Mouse (Mus musculus) urinary bladder, adult 18-20 months (tissue): ENCODE data around the gene Mrnip.
A peak's percentile ranks its signal among the peaks of the same experiment; 100 is the strongest.
"Not testable (repeated sequence)": the region's sequence is repeated elsewhere in the genome, so short reads cannot be mapped to it uniquely, and the experiment has no call there.

Source experiments
- DNase-seq, 2 experiments: peaks; one replicate each; pipeline ENCODE4 v3.0.0; 2022; ENCODE audit warnings: low spot score in 2 of 2, mixed read lengths in 2 of 2

Mrnip gene

GRCm38 (mm10) chr11:50174111-50174729 lies at the start of gene Mrnip:
Mrnip (plus strand) TSS chr11:50174444.
- DNase-seq = not testable (repeated sequence)

DNA sequence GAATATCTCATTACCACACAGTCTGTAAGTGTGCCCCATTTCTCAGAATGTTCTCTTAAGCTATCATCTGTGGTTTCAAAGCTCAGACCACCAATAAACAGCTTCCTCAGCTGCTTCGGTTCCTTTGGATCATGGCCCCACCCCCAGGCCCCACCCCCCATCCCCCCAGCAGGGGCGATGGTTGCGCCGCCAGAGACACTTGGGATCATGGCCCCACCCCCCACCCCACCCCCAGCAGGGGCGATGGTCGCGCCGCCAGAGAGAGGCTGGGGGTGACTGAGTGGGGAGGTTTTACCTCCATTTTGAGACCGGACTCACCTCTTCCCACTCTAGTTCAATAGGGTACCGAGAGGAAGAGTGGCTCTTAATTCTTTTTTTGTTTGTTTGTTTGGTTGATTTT lies 46.5 kb upstream of the Mrnip start:
- DNase-seq = no peak

GRCm38 (mm10) chr11:50130811-50131766 lies 43.2 kb upstream of the Mrnip start, which contains the start of gene Tbc1d9b:
Tbc1d9b (plus strand) TSS chr11:50131396.
- peak; percentile 80 to 83 for DNase-seq

GRCm38 (mm10) chr11:50131801-50132201 lies 42.4 kb upstream of the Mrnip start:
- DNase-seq = peak in 1 of 2 experiments; percentile 26

GRCm38 (mm10) chr11:50132265-50132664 lies 42.0 kb upstream of the Mrnip start:
- no peak for DNase-seq

DNA sequence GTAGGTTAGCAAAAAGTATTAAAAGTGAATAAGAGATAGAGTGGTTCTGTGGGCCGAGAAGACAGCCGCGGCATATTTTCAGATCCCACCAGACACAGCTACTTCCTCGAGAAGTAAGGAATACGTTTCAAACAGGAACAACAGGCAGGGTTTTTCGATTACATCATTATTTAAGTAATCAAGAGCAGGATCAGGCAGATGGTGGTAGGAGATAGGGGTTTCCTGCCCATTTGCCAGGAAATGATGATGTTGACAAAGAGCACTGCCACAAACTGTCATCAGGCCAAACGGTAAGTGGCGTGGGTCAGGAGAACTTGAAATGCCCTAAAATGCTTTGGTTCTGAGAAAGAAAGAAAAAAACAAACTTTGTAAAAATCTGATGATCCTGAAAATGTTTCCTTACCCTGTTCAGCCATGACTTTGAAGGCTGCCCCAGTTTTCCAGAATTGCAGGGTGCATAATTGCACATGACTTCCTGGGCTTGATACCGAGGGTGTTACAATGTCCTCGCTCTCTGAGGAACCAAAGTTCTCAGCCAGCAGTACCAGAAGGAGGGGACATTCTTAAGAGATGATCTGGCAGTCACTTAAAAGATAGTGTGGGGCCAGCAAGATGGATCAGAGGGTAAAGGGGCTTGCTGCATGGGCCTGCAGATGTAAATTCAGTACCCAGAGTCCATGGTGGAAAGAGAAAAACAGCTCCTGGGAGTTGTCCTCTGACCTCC lies 39.9 kb upstream of the Mrnip start:
- no peak for DNase-seq

DNA sequence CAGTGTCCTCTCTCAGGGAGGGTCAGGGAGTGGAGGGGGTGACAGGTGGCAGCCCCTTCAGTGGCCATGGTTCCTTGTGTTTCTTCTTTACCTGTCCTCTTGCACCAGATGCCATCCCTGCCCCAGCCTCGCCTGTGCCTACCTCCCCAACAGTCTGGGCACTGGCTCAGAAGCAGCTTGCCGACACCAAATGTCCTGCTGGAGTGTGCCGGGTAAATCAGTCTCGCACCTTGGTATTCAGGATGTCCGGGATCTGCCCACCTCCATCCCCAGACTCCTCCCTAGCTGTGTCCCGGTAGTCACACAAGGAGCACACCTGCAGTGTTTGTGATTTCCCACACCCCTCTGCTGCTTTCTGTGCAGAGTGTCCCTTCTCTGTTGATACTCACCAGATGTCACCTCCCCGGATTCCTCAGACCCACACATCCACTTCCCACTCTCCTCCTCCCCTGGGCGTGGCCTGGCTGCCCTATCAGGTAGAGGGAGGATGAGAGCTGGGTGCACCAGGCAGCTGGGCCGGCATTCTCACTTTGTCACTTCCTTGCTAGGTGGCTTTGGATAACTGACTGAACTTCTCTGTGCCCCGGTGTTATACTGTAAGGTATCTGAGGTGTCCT lies 35.9 kb upstream of the Mrnip start:
- no peak for DNase-seq

DNA sequence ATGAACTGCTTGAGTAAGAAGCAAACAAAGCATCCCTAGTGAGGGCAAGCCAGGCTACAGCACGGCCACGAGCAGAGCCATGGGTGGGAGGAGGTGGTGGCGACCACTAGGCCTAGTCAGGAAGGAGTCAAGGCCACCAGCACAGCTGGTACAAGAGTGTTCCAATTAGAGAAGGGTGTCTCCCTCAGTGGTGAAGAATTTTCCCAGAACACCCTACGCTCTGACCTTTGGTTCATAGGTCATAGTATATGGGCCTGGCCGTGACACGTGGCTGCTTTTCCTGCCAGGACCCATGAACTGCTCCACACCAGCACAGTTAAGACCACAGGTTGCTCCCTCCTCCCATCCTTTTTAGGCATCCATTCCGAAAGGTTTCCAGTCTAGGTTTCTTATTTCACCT lies 34.7 kb upstream of the Mrnip start:
- no peak for DNase-seq

GRCm38 (mm10) chr11:50145529-50145928 lies 28.7 kb upstream of the Mrnip start:
- no peak for DNase-seq

GRCm38 (mm10) chr11:50146121-50146520 lies 28.1 kb upstream of the Mrnip start:
- DNase-seq = no peak

- no peak for DNase-seq
These were observed 26.8 kb upstream of the Mrnip start for GRCm38 (mm10) chr11:50147267-50147957.

GRCm38 (mm10) chr11:50147958-50148476 lies 26.2 kb upstream of the Mrnip start:
- DNase-seq = no peak

- DNase-seq = no peak
These were observed 25.0 kb upstream of the Mrnip start for GRCm38 (mm10) chr11:50149200-50149599.

DNA sequence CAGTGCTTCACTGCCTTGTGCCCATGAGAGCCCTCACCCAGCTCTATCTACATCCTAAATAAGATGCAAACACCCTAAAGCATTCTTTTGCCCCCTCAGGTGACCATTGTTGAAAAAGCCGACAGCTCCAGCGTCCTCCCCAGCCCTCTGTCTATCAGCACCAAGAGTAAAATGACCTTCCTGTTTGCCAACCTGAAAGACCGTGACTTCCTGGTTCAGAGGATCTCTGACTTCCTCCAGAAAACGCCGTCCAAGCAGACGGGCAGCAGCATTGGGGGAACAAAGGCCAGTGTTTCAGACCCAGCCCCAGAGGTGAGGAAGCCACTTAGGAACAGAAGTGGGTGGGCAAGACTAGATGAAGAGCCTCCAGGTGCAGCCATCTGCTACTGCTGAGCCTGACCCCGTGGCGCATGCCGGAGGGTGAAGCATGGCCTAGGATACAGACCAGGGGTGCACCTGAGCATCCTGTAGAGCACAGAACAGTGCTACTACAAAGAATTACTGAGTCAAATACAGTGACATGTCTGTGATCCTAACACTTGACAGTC lies 24.6 kb upstream of the Mrnip start:
- no peak for DNase-seq

DNA sequence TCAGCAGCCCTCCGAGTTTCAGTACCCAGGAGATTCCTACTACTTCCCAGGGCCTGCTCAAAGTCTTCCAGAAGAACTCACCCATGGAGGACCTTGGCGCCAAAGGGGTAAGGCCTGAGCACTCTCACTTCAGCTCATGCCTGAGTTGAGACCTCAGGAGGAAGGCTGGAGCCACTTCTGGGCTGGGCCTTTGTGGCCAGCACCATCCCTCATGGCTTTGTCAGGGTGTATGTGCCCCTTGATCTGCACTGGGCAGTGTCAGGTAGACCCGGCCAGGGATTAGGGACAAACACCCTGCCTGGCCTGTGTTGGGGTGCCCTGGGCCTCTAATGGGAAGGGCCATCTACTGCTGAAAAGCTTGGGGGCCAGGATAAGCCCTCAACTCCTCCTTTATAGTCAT lies 22.9 kb upstream of the Mrnip start:
- DNase-seq = no peak

DNA sequence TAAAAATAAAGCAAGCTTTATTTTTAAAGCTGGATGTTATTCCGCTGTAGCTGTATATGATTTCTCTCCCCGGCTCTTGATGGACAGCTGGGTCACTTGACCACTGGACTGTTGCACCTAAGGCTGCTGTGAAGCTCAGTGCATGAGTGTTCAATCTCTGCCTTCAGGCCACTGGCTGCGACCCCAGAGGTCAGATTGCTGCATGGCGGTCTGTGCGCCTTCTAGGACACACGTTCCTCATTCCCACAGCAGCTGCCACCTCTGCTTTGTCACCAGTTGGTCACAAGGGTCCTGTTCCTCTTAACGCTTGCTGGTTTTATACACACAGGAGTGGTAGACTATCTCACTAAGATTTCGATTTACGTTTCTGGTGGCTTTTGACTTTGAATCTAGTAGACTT lies 20.1 kb upstream of the Mrnip start:
- no peak for DNase-seq

DNA sequence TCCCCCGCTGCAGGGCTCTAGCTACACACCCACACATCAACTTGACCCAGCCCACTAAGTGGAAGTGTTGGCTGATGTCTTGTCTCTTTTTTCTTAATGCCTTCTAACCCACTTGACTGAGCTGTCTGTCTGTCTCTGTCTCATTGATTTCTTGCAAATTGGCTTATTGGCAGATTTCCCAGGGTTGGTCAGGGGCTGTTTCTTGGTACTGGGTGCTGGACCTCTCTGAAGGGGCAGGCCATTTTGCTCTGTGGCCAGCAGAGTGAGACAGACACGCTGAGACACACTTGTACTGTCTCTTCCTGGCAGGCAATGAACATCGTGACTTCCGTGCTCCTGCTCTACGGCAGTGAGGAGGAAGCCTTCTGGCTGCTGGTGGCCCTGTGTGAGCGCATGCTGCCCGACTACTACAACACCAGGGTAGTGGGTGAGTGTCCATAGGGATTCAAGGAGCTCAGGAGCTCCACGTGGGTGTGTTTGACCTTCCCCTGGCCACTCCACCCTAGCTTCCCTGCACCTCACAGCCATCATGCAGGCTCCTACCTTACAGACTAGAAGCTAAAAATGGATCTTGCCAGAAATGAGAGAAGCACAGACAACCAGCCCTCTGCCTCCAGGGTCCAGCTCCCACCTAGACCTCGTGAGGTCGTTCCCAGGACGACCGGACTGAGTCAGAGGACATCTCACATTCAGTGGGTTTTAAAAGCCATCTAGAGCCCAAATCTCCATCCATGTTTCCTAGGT lies 19.3 kb upstream of the Mrnip start:
- no peak for DNase-seq

- no peak for DNase-seq
These were observed 18.5 kb upstream of the Mrnip start for GRCm38 (mm10) chr11:50155785-50156184.

- no peak for DNase-seq
These were observed 17.5 kb upstream of the Mrnip start for GRCm38 (mm10) chr11:50156725-50157258.

- DNase-seq = no peak
These were observed 15.9 kb upstream of the Mrnip start for GRCm38 (mm10) chr11:50158346-50158745.
